Mouse (Mus musculus) intestine, postnatal 0 days (tissue): ENCODE measurements around the gene Tmem185b. TPM values are rescaled to one million over a fixed set of nuclear protein-coding genes. Genes with fewer than 3 reads are reported as not detected.

ENCODE experiments used
- ATAC-seq: fragments of 200-750 bp; cut with Nextera tagmentation; 2 replicates; pipeline ENCODE4 v1.8.0; 2017; ENCODE audit warnings: mild to moderate bottlenecking, moderate TSS enrichment, moderate library complexity
- H3K27ac ChIP-seq: fragments of 300-500 bp; sonication (generic); 2 replicates; pipeline ENCODE4 v1.5.1; 2014; ENCODE audit warnings: mild to moderate bottlenecking, low read depth, low read length, moderate library complexity
- H3K27me3 ChIP-seq: fragments of 300-500 bp; sonication (generic); replicated peaks from 2 replicates; pipeline ENCODE4 v1.6.1; 2014; ENCODE audit warnings: low read length, mixed read lengths; ENCODE audit not compliant: control insufficient read depth, insufficient read depth
- H3K36me3 ChIP-seq: fragments of 300-500 bp; sonication (generic); 2 replicates; pipeline ENCODE4 v1.6.1; 2014; ENCODE audit warnings: mild to moderate bottlenecking, moderate library complexity; ENCODE audit not compliant: control insufficient read depth, insufficient read depth
- H3K4me1 ChIP-seq: fragments of 300-500 bp; sonication (generic); replicated peaks from 2 replicates; pipeline ENCODE4 v1.6.1; 2014; ENCODE audit warnings: antibody characterized with exemption, low read length, mixed read lengths; ENCODE audit not compliant: control insufficient read depth, insufficient read depth
- H3K4me2 ChIP-seq: fragments of 300-500 bp; sonication (generic); replicated peaks from 2 replicates; pipeline ENCODE4 v1.6.1; 2014; ENCODE audit warnings: low read depth, mild to moderate bottlenecking, moderate library complexity
- H3K4me3 ChIP-seq: fragments of 300-500 bp; sonication (generic); 2 replicates; pipeline ENCODE4 v1.5.1; 2014; ENCODE audit warnings: low read depth, low read length
- H3K9ac ChIP-seq: fragments of 300-500 bp; sonication (generic); 2 replicates; pipeline ENCODE4 v1.6.1; 2014; ENCODE audit warnings: mild to moderate bottlenecking, low read depth, low read length
- H3K9me3 ChIP-seq: fragments of 300-500 bp; sonication (generic); 2 replicates; pipeline ENCODE4 v1.6.1; 2016; ENCODE audit warnings: mixed run types; ENCODE audit not compliant: control insufficient read depth
- CTCF ChIP-seq: sonication (generic); IDR thresholded peaks from 2 replicates; pipeline ENCODE4 v1.5.1; 2016; ENCODE audit warnings: low read depth, mild to moderate bottlenecking, control low read depth, antibody characterized with exemption, moderate library complexity
- WGBS: fragments of 180-500 bp; shearing (Covaris S2); extraction: QIAGEN DNeasy Blood & Tissue Kit; methylation state at CpG from one replicate; pipeline ENCODE4 v1.1.7; 2014; 5-methylcytosine and 5-hydroxymethylcytosine counted together
- polyA plus RNA-seq: library from polyadenylated mRNA; unstranded; fragments of >200 nt; fragmentation: Nextera tagmentation; extraction: Ambion mirVana; gene quantifications from 2 replicates; pipeline ENCODE4 v1.2.1, GENCODE M21; 2015

Tmem185b gene
- polyA plus RNA-seq = 21.6 and 25.1 TPM in 2 replicates

- no peaks in the 10 kb centered on the region for H3K27me3 ChIP-seq
- peak within 1 kb of the TSS; percentile 86 for H3K27ac ChIP-seq
- peaks cover 18% of the 10 kb centered on the region for H3K36me3 ChIP-seq
- TF ChIP-seq CTCF = 0 out of 2 replicates have a peak, but pooled peaks have one; percentile 1
- H3K9ac ChIP-seq = peak within 1 kb of the TSS; percentile 80
- H3K4me1 ChIP-seq = peaks cover 15% of the 10 kb centered on the region
- peak within 1 kb of the TSS; percentile 68 for H3K4me3 ChIP-seq
- H3K9me3 ChIP-seq = 0 out of 2 replicates have a peak, but pooled peaks cover 4% of the 10 kb centered on the region
- under 1% methylated on average over 81 of the region's 82 CpGs for WGBS
- H3K4me2 ChIP-seq = peak within 1 kb of the TSS; percentile 86
- ATAC-seq = peak; percentile 91
These were observed at the start of gene Tmem185b for GRCm38 (mm10) chr1:119525689-119526591. Tmem185b (plus strand) TSS chr1:119526160.

- no peak for TF ChIP-seq CTCF
- Histone ChIP-seq H3K9me3 (no peaks in the 10 kb centered on the region), H3K4me2 (no peak overlapping the region), H3K4me3 (no peak overlapping the region), H3K9ac (no peak overlapping the region), H3K27me3 (no peaks in the 10 kb centered on the region), H3K27ac (no peak overlapping the region), H3K36me3 (peaks cover 58% of the 10 kb centered on the region), H3K4me1 (no peaks in the 10 kb centered on the region)
- WGBS = 76% methylated on average over 7 of the region's 7 CpGs
- ATAC-seq = no peak
These were observed 49.0 kb upstream of the Tmem185b start for GRCm38 (mm10) chr1:119476905-119477353.

- Histone ChIP-seq H3K9me3 (no peaks in the 10 kb centered on the region), H3K4me3 (no peak overlapping the region), H3K27ac (no peak overlapping the region), H3K36me3 (peaks cover 37% of the 10 kb centered on the region), H3K27me3 (no peaks in the 10 kb centered on the region), H3K9ac (no peak overlapping the region), H3K4me1 (no peaks in the 10 kb centered on the region), H3K4me2 (no peak overlapping the region)
- WGBS = 74% methylated on average over 4 of the region's 4 CpGs
- TF ChIP-seq CTCF = no peak
- ATAC-seq = no peak
These were observed 46.3 kb upstream of the Tmem185b start for GRCm38 (mm10) chr1:119479641-119480040.

- Histone ChIP-seq H3K36me3 (peaks cover 26% of the 10 kb centered on the region), H3K9me3 (no peaks in the 10 kb centered on the region), H3K4me1 (no peaks in the 10 kb centered on the region), H3K27ac (peak overlapping the region; percentile 21; the same call in 1 of the 2 replicates), H3K4me3 (no peak overlapping the region), H3K4me2 (no peak overlapping the region), H3K9ac (no peak overlapping the region), H3K27me3 (no peaks in the 10 kb centered on the region)
- no peak for ATAC-seq
- 89% methylated on average over 8 of the region's 8 CpGs for WGBS
- TF ChIP-seq CTCF = no peak
These were observed 45.3 kb upstream of the Tmem185b start for GRCm38 (mm10) chr1:119480678-119481077.

GRCm38 (mm10) chr1:119481205-119481932, 44.6 kb upstream of the Tmem185b start:
- ATAC-seq = peak; percentile 83
- Histone ChIP-seq H3K4me2 (no peak overlapping the region), H3K27ac (peak overlapping the region; percentile 36; the same call in 1 of the 2 replicates), H3K4me1 (no peaks in the 10 kb centered on the region), H3K9me3 (no peaks in the 10 kb centered on the region), H3K36me3 (peaks cover 20% of the 10 kb centered on the region; the same call in 1 of the 2 replicates), H3K9ac (no peak overlapping the region), H3K27me3 (no peaks in the 10 kb centered on the region), H3K4me3 (no peak overlapping the region)
- 78% methylated on average over 7 of the region's 7 CpGs for WGBS
- peak; percentile 69 for TF ChIP-seq CTCF

- ATAC-seq = no peak
- H3K27me3 ChIP-seq = no peaks in the 10 kb centered on the region
- H3K4me2 ChIP-seq = no peak overlapping the region
- 60% methylated on average over 3 of the region's 3 CpGs for WGBS
- no peak overlapping the region for H3K4me3 ChIP-seq
- H3K36me3 ChIP-seq = peaks cover 8% of the 10 kb centered on the region; the same call in 1 of the 2 replicates
- H3K9ac ChIP-seq = no peak overlapping the region
- no peaks in the 10 kb centered on the region for H3K4me1 ChIP-seq
- no peak overlapping the region for H3K27ac ChIP-seq
- H3K9me3 ChIP-seq = no peaks in the 10 kb centered on the region
- peak; percentile 61 for TF ChIP-seq CTCF
These were observed 43.1 kb upstream of the Tmem185b start for GRCm38 (mm10) chr1:119482891-119483290.
